Mouse (Mus musculus) embryonic facial prominence, embryonic 14.5 days (tissue): ENCODE results near the gene Eya4. TPM values are rescaled to one million over a fixed set of nuclear protein-coding genes. Genes with fewer than 3 reads are reported as not detected.
A peak's percentile ranks its signal among the peaks of the same experiment; 100 is the strongest.

ENCODE experiments used
- ATAC-seq: fragments of 200-750 bp; cut with Nextera tagmentation; 2 replicates; pipeline ENCODE4 v1.8.0; 2017; ENCODE audit warnings: low read depth, moderate number of reproducible peaks, moderate TSS enrichment
- DNase-seq: peaks from one replicate; pipeline ENCODE4 v3.0.0-alpha.2; 2015; ENCODE audit warnings: low spot score
- H3K27ac ChIP-seq: fragments of 300-500 bp; sonication (generic); replicated peaks from 2 replicates; pipeline ENCODE4 v1.5.1; 2014; ENCODE audit warnings: low read depth, mild to moderate bottlenecking, low read length, moderate library complexity
- H3K27me3 ChIP-seq: fragments of 300-500 bp; sonication (generic); replicated peaks from 2 replicates; pipeline ENCODE4 v1.6.1; 2014; ENCODE audit warnings: low read length; ENCODE audit not compliant: control insufficient read depth, insufficient read depth
- H3K36me3 ChIP-seq: fragments of 300-500 bp; sonication (generic); 2 replicates; pipeline ENCODE4 v1.6.1; 2014; ENCODE audit warnings: low read length, mixed read lengths; ENCODE audit not compliant: control insufficient read depth, insufficient read depth
- H3K4me1 ChIP-seq: fragments of 300-500 bp; sonication (generic); 2 replicates; pipeline ENCODE4 v1.6.1; 2014; ENCODE audit warnings: antibody characterized with exemption, low read length; ENCODE audit not compliant: control insufficient read depth, insufficient read depth
- H3K4me2 ChIP-seq: fragments of 300-500 bp; sonication (generic); 2 replicates; pipeline ENCODE4 v1.6.1; 2014; ENCODE audit warnings: low read depth, mild to moderate bottlenecking, low read length, moderate library complexity, mixed read lengths
- H3K4me3 ChIP-seq: fragments of 300-500 bp; sonication (generic); 2 replicates; pipeline ENCODE4 v1.5.1; 2014; ENCODE audit warnings: low read depth, mild to moderate bottlenecking, low read length
- H3K9ac ChIP-seq: fragments of 300-500 bp; sonication (generic); 2 replicates; pipeline ENCODE4 v1.6.1; 2014; ENCODE audit warnings: low read depth, mild to moderate bottlenecking, low read length, moderate library complexity, mixed read lengths
- H3K9me3 ChIP-seq: fragments of 300-500 bp; sonication (generic); 2 replicates; pipeline ENCODE4 v1.6.1; 2016; ENCODE audit warnings: low read length; ENCODE audit not compliant: control insufficient read depth
- WGBS: fragments of 180-500 bp; shearing (Covaris S2); extraction: QIAGEN DNeasy Blood & Tissue Kit; methylation state at CpG from one replicate; pipeline ENCODE4 v1.1.7; 2014; 5-methylcytosine and 5-hydroxymethylcytosine counted together
- polyA plus RNA-seq: library from polyadenylated mRNA; unstranded; fragments of >200 nt; fragmentation: Nextera tagmentation; extraction: Ambion mirVana; gene quantifications from 2 replicates; pipeline ENCODE4 v1.2.1, GENCODE M21; 2014

The Eya4 gene
- polyA plus RNA-seq, 1 experiment from 2014 or later, result 12.0 TPM

DNA sequence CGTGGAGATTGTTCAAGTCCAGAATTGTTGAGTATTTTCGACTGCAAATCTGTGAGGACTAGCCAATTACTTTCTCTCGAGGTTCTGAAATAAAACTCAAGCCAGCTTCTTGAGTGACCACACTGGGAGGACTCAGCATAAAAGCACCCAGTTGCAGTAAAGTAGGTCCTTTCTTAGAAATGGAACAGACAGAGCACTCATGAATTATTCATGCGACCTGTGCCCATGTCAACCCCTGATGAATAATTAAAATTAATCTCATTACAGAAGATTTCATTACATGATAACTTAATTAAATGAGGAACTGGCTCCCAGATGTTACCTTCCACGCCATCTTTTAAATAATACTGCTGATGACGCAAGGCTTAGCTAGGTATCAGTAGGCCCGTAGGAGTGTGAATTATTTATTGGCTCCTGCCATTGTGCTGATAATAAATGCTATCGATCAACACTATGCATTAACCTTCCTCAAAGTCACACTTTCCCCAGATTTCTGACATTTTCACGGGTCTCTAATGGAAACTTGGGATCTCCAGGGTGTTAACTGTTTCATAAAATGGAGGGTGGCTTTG, 79.5 kb downstream of the Eya4 start:
- 72% methylated on average over 9 of the region's 9 CpGs for WGBS
- H3K9ac ChIP-seq, result no peak overlapping the region
- H3K4me3 ChIP-seq, result no peak overlapping the region
- DNase-seq, result no peak
- no peak overlapping the region for H3K27ac ChIP-seq
- H3K36me3 ChIP-seq, result no peaks in the 10 kb centered on the region
- H3K27me3 ChIP-seq, result no peaks in the 10 kb centered on the region
- ATAC-seq, result no peak
- H3K9me3 ChIP-seq, result no peaks in the 10 kb centered on the region
- no peak overlapping the region for H3K4me2 ChIP-seq
- no peaks in the 10 kb centered on the region for H3K4me1 ChIP-seq

DNA sequence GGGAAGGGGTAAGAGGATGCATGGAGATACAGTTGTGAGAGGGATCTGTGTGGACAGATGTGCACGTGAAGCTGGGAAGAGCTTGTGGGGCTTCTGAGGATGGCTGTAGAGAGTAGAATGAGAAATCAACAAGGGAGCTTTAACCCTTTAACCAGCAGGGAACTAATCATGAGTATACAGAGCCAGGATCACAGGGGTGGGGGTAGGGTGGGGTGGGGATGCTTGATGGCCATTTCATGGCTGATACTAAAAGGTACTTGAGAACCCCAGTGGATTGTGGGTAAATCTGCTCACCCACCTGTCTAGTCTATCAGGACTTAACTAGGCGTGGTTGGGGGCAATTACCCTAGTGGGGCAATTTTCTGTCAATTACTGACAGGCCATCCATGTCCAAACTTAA, 80.1 kb downstream of the Eya4 start:
- DNase-seq (no peak), ATAC-seq (no peak)
- Histone ChIP-seq H3K4me3 (no peak overlapping the region), H3K36me3 (no peaks in the 10 kb centered on the region), H3K27ac (no peak overlapping the region), H3K4me2 (no peak overlapping the region), H3K9ac (no peak overlapping the region), H3K27me3 (no peaks in the 10 kb centered on the region), H3K4me1 (no peaks in the 10 kb centered on the region), H3K9me3 (no peaks in the 10 kb centered on the region)
- 77% methylated on average over 2 of the region's 2 CpGs for WGBS

DNA sequence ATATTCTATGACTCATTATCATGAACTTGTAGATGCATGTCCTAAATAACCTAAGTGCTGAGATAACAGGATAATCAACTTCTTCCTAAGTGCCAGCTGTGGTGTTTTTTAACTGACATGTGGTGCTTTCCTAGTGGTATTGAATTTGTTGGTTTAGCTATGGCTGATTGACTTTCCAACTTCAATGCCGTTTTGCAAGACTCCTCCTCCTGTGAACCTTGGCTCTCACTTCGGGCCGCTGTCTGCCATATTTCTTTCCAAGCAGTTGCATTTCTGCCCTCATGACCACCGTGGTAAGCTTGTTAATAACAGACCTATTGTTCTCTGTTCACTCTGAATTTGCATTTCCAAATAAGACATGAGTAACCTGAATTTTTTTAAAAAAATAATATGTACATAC, 98.4 kb downstream of the Eya4 start:
- H3K4me1 ChIP-seq, result no peaks in the 10 kb centered on the region
- H3K36me3 ChIP-seq, result no peaks in the 10 kb centered on the region
- DNase-seq (peak; percentile 34), ATAC-seq (no peak)
- H3K9me3 ChIP-seq, result no peaks in the 10 kb centered on the region
- 48% methylated on average over 4 of the region's 4 CpGs for WGBS
- H3K4me2 ChIP-seq, result no peak overlapping the region
- no peak overlapping the region for H3K9ac ChIP-seq
- no peak overlapping the region for H3K27ac ChIP-seq
- H3K27me3 ChIP-seq, result no peaks in the 10 kb centered on the region
- no peak overlapping the region for H3K4me3 ChIP-seq

DNA sequence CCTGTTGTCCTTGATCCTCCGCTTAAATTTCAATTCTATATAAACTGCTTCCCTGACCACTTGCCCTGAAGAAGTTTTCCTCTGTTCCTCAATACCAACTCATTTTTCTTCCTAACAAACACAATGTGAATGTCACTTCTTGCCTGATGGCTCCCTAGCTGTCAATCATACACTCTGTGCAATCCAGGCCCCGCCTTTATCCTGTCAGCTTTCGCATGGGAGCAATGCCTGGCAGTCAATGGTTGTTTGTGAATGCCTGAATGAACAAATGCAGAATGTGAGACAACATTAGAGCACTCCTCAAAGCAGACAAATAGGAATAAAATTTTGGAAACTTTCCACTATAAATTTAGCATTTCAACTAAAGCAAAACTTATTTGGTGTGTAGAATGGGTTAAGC, 104.1 kb downstream of the Eya4 start:
- no peak overlapping the region for H3K27ac ChIP-seq
- no peaks in the 10 kb centered on the region for H3K36me3 ChIP-seq
- H3K27me3 ChIP-seq, result no peaks in the 10 kb centered on the region
- no peak overlapping the region for H3K9ac ChIP-seq
- H3K4me2 ChIP-seq, result no peak overlapping the region
- no peak overlapping the region for H3K4me3 ChIP-seq
- H3K4me1 ChIP-seq, result no peaks in the 10 kb centered on the region
- ATAC-seq, result no peak
- no peaks in the 10 kb centered on the region for H3K9me3 ChIP-seq
- 81% methylated on average over 3 of the region's 3 CpGs for WGBS
- no peak for DNase-seq

DNA sequence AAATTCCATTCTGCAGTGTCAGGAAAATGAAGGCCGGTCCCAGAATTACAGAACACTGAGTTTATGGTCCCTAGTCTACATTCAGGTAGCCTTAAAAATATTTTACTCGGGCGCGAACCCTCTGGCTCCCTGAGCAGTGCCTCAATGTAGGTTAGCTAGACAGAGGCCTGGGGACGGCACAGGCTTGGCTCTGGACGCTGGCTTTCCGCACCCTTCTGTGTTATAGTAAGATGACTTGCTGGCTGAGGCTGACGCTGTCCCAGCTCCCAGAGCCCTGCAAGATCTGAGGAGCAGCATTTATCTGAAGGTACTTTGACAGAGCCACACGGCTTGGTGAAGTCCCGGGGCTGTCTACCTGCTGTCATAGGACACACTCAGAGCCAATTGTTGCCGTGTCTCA, 113.7 kb downstream of the Eya4 start:
- DNase-seq (no peak), ATAC-seq (no peak)
- Histone ChIP-seq H3K27me3 (no peaks in the 10 kb centered on the region), H3K4me1 (peaks cover 3% of the 10 kb centered on the region; the same call in 1 of the 2 replicates), H3K9me3 (no peaks in the 10 kb centered on the region), H3K27ac (no peak overlapping the region), H3K4me2 (no peak overlapping the region), H3K4me3 (no peak overlapping the region), H3K9ac (no peak overlapping the region), H3K36me3 (no peaks in the 10 kb centered on the region)
- WGBS, result 72% methylated on average over 11 of the region's 11 CpGs

DNA sequence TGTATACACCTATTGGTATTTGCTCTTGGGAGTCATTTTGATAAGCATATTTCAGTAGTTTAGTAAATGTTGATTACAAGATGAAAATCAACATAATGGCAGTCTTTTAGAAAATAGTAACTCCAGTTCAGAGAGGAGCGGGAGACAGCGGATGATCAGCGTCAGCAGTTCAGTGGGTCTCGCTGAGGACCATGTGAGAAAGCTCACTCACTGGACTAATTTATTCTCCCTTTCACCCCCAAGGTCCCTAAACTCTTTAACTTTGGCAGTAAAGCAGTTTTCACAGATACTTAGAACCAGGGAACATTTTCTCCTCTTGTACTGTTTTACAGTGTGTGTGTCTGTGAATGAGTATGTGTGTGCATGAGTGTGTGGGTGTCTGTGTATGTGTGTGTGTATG, 115.2 kb downstream of the Eya4 start:
- ATAC-seq (no peak), DNase-seq (no peak)
- no peak overlapping the region for H3K4me2 ChIP-seq
- H3K36me3 ChIP-seq, result no peaks in the 10 kb centered on the region
- H3K27me3 ChIP-seq, result no peaks in the 10 kb centered on the region
- 94% methylated on average over 4 of the region's 4 CpGs for WGBS
- H3K4me3 ChIP-seq, result no peak overlapping the region
- H3K9me3 ChIP-seq, result no peaks in the 10 kb centered on the region
- H3K4me1 ChIP-seq, result peaks cover 6% of the 10 kb centered on the region; the same call in 1 of the 2 replicates
- no peak overlapping the region for H3K9ac ChIP-seq
- no peak overlapping the region for H3K27ac ChIP-seq

DNA sequence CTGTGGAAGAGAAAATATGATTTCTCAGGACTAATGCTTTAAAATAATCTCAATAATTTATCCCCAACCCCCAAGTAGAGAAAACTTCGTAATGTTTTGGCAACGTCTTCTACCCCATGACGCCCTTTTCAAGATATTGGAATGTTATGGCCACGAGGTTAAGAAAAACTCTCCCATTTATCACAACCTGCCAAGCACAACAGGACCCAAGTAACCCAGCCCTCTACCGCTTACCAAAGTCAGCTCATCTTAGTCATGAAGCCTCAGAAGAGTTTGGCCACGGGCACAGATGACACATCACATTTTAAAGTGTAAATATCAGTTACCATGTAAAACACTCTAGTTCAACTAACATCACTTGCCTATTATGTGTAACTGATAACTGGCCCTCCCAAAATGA, 117.2 kb downstream of the Eya4 start:
- WGBS, result 66% methylated on average over 6 of the region's 6 CpGs
- ATAC-seq, result no peak

DNA sequence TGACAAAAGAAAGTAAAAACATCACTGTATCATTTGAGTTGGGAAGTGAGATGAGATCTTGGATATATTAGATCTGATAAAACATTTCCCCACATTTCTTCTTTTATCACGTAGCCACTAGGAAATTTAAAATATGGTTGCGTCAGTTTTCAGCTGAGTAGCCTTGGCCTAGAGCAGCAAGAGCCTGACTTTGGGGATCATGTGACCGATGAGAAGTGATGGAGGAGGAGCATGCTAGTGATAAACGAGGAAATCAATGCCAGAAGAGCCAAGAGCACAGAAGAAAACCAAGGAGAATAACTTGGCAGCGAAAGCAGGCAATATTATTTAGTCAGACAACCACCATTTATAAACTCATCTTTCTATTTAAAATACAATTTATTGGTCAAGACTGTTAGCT, 119.7 kb downstream of the Eya4 start:
- no peaks in the 10 kb centered on the region for H3K27me3 ChIP-seq
- 62% methylated on average over 5 of the region's 5 CpGs for WGBS
- DNase-seq, result peak; percentile 28
- H3K9me3 ChIP-seq, result no peaks in the 10 kb centered on the region
- H3K4me1 ChIP-seq, result peaks cover 6% of the 10 kb centered on the region; the same call in 1 of the 2 replicates
- ATAC-seq, result no peak
- no peak overlapping the region for H3K4me3 ChIP-seq
- no peaks in the 10 kb centered on the region for H3K36me3 ChIP-seq
- no peak overlapping the region for H3K9ac ChIP-seq
- H3K4me2 ChIP-seq, result no peak overlapping the region
- H3K27ac ChIP-seq, result no peak overlapping the region

More for the DNA sequence above, 117.2 kb downstream of the Eya4 start:
- Histone ChIP-seq H3K27me3 (no peaks in the 10 kb centered on the region), H3K9ac (no peak overlapping the region), H3K4me3 (no peak overlapping the region), H3K4me1 (peaks cover 6% of the 10 kb centered on the region; the same call in 1 of the 2 replicates), H3K4me2 (no peak overlapping the region), H3K27ac (no peak overlapping the region), H3K9me3 (no peaks in the 10 kb centered on the region), H3K36me3 (no peaks in the 10 kb centered on the region)
- peak; percentile 15 for DNase-seq

DNA sequence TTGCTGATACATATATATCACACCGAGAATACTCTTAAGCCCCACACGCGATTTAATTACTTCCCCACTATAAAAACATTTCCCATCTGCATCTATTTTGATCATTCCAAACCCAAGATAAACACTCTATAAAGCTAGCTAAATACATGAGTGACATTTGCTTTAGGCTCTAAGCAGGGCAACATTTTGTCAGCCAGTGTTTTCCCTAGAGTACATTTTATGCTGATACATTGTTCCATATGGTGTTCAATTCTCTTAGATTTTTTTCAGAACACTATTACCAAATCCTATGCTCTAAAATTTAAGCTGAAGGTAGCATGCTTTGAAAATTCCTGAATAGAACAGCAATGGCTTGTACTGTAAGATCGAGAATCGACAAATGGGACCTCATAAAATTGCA, 127.2 kb downstream of the Eya4 start:
- no peak overlapping the region for H3K27ac ChIP-seq
- no peaks in the 10 kb centered on the region for H3K36me3 ChIP-seq
- H3K4me1 ChIP-seq, result no peaks in the 10 kb centered on the region
- no peaks in the 10 kb centered on the region for H3K9me3 ChIP-seq
- 71% methylated on average over 5 of the region's 5 CpGs for WGBS
- H3K4me2 ChIP-seq, result no peak overlapping the region
- H3K27me3 ChIP-seq, result no peaks in the 10 kb centered on the region
- no peak overlapping the region for H3K4me3 ChIP-seq
- no peak overlapping the region for H3K9ac ChIP-seq
- no peak for ATAC-seq
- DNase-seq, result peak; percentile 32
